ENCODE assay signal across 8 mouse cellular contexts in the genomic region with DNA sequence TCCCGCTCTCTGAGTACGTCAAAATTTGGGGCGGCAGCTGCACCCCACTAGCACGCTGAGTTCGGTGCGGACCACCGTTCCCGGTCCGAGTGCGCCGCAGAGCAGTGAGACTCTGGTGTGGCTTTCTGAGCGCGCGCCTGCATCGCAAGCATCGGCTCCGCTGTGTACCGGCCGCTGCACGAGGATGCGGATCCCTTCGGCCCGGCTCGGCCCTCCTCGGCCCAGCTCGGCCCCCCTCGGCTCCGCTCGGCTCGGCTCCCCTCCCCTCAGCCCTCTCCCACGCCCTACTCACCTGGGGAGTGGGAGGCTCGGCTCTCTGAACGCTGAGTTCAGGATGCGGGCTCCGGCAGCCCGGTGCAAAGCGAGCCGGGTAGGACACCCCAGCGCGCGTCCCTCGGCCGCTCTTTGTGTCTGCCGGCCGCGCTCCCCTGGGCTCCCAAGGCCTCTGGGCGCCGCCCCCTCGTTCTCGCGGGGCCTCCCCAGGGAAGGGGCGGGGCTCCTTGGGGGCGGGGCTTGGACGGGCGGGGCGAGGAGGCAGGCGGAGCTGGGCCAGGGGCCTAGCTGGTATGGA. TPM values are rescaled to one million over a fixed set of nuclear protein-coding genes. Genes with fewer than 3 reads are reported as not detected.
DNase-seq lines count a peak whose midpoint lies in the region; ATAC-seq lines count a peak whose summit lies in the region.

No protein-coding gene starts in this region.

- peak; percentile 93 for DNase-seq in ZHBTc4 (ENCODE audit: low read depth, low spot score)
- peak; percentile 32 for DNase-seq in cerebellum, adult 9-11 months
- peak; percentile 68 to 79 for DNase-seq in frontal cortex, postnatal 10 days (ENCODE audit: low spot score in 2 of 2)
- DNase-seq in hindbrain, embryonic 14.5 days (ENCODE audit: low spot score): peak; percentile 71
- peak; percentile 61 to 64 for DNase-seq in left cerebral cortex, adult 18-20 months (ENCODE audit: low spot score in 2 of 2)
- DNase-seq in lung, postnatal 36 days: peak; percentile 46
- peak; percentile 58 to 71 for DNase-seq in right cerebral cortex, adult 2 months (ENCODE audit: low spot score in 2 of 2)
- peak; percentile 88 for DNase-seq in yolk sac, embryonic 10.5 days (ENCODE audit: low spot score)

- H3K4me3 ChIP-seq in hindbrain, embryonic 14.5 days (replicated peaks; ENCODE audit: low read length): peak overlapping the region; percentile 70

- H3K27me3 ChIP-seq in hindbrain, embryonic 14.5 days (ENCODE audit: control insufficient read depth, insufficient read depth, low read length): no peaks in the 10 kb centered on the region

- H3K4me2 ChIP-seq in hindbrain, embryonic 14.5 days (replicated peaks): peak overlapping the region; percentile 94

- H3K9me3 ChIP-seq in hindbrain, embryonic 14.5 days (ENCODE audit: control insufficient read depth, low read length): no peaks in the 10 kb centered on the region

- ATAC-seq in hindbrain, embryonic 14.5 days (ENCODE audit: low FRiP score): peak; percentile 99

- no peaks in the 10 kb centered on the region for H3K36me3 ChIP-seq in hindbrain, embryonic 14.5 days (replicated peaks; ENCODE audit: control insufficient read depth, insufficient read depth)

- WGBS in hindbrain, embryonic 14.5 days: under 1% methylated on average over 37 of the region's 57 CpGs

- no peak overlapping the region; the same call in 1 of the 2 replicates for H3K27ac ChIP-seq in hindbrain, embryonic 14.5 days

- 0 out of 2 replicates have a peak, but pooled peaks cover 6% of the 10 kb centered on the region for H3K4me1 ChIP-seq in hindbrain, embryonic 14.5 days (replicated peaks; ENCODE audit: control insufficient read depth, insufficient read depth, low read length)

- H3K9ac ChIP-seq in hindbrain, embryonic 14.5 days: peak overlapping the region; percentile 75

RNA-seq across cellular contexts. Expression of gene Ninl, which starts 30.2 kb away (rescaled TPM):
- 4.3 and 4.7 TPM in 2 replicates for polyA plus RNA-seq in hindbrain, embryonic 14.5 days (2014; fragmentation: Nextera tagmentation; extraction: Ambion mirVana)
- 1 to 10 TPM; 5.5 to 5.8 TPM for total RNA-seq in left cerebral cortex, adult 18-20 months (2021)

RNA-seq across cellular contexts. Expression of gene Nanp, which starts 30.2 kb away (rescaled TPM):
- 41.2 and 43.0 TPM in 2 replicates for polyA plus RNA-seq in hindbrain, embryonic 14.5 days (2014; fragmentation: Nextera tagmentation; extraction: Ambion mirVana)
- total RNA-seq in left cerebral cortex, adult 18-20 months (2021): 10 to 100 TPM; 21.7 to 24.8 TPM

Comparison
In these comparisons a context has a peak if more than half of its experiments do, and no peak if none do; other contexts are left out.
1. DNase-seq: peak in every context shown above with its lines; median percentile 93 in ZHBTc4; 88 in yolk sac, embryonic 10.5 days; 74 in frontal cortex, postnatal 10 days; 71 in hindbrain, embryonic 14.5 days; 64 in right cerebral cortex, adult 2 months; 62 in left cerebral cortex, adult 18-20 months; 46 in lung, postnatal 36 days; 32 in cerebellum, adult 9-11 months.